Mouse (Mus musculus) heart, adult 11 months (tissue): ENCODE data around the gene Bcar3.

Source experiments
- DNase-seq: peaks from one replicate; pipeline ENCODE4 v3.0.0; 2022

The Bcar3 gene

DNA sequence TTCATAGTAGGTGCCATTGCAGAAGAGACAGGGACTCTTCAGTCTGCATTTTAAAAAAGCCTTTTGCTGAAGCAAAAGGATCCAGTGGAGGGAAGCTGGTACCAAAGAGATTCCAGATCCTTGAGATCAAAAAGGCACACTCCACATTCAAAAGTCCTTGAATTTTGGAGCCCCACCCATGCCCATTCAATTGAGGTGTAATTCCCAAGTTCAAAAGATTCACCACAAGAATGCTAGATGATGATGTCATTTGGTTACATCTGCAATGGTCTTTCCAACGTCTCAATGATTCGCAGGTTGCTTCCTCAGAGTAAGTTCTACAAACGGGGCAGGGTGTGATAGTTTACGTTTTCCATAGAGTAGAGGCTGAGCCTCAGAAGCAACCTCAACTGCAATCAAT lies 192.3 kb downstream of the Bcar3 start:
- DNase-seq: no peak

DNA sequence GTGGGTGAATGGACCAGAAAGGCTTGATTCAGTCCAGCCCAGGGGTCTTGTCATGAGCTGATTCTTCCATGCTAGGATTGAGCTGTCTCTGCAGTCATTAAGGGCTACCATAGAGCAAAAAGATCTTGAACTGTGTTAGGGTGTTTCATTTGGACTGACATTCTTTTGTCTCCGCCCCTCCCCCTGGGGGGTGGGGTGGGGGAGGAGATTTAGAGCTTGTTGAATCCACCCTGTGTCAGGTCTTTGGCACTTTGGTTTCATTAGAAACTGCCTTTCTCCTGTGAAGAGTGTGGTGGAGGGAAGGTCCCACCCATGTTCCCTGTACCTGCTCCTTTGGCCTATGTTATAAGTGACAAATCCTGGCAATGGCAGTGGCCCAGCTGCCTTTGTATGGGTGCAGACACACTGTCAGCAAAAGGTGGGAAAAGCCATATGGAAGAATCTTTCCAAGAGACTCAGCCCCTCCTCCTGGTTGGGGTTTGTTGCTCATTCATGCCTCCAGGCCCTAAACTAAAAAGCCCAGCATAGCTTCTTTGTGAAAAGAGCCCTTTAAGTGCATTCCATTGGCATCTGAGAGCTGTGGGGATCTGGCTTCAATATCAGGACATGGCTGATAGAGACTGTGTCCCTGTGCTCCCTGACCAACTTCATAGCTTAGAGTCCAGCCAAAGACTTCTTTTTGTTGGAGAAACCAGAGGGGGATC lies 194.3 kb downstream of the Bcar3 start:
- DNase-seq: no peak

DNA sequence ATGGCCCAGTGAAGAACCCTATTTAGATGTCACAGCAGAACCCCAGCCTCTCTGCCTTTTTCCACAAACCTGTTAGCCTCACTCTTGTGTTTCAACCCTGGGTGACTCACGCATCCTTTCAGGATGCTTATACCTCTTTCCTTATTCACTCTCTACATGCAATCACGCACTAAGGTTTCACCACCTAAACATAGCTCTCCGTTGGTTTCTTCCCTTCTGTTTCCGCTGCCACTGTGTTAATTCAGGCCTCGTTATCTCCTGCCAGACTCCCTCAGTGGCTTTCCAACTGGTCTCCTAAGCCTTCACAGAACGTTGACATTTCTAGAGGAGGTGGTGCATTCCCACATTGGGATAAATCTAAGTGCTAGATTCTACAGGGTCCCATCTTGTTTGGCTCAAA lies 196.6 kb downstream of the Bcar3 start:
- DNase-seq: no peak

DNA sequence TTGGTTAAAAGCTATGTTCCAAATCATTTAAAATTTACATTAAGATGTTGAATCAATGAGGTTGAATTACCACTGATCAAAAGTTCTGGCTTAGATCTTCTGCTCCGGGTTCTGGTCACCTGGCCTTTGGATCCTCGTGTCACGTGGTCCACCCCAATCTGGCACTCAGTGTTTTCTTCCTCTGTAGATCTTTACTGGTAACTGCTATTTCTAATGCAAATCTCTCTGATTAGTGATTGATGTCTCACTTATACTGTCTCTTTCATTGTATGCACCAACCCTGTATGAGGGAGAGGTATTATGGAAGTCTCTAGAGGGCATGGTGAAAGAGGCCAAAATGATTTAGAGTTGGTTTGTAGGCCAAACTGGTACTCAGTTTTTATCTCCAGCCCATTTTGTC lies 198.1 kb downstream of the Bcar3 start:
- DNase-seq: no peak

DNA sequence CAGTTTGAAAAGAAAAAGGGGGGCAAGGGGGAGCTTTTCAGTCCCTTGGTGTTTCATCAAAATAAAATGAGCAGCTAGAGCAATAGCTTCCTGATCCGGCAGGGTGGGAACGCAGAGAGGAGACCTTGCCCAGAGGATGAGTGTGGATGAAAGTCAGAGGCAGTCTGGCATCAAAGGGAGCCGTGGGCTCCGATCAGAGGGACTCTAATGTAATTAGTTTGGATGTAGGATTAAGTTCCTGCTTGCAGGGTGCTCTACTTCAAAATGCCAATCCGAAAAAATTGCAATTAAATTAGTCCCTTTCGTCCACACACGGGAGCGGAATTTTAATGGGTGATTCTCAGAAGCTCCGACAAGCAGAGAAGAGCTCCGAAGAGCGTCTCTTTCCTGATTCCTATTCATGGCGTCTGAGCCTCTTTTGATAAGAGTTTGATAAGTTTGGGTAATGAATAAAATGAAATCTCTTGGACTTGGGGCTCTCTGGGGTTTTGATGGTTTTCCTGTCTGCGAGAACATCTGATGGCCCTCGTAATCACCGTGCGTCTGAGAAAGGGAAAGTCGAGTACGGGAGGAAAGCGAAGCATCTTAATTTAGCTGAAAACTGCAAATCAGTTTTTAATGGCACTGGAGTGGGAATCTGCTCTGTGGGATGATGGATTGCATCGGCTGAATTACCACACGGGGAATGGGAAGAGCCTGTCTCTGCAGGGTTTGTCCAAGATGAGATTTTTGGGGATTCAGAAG lies 199.1 kb downstream of the Bcar3 start:
- DNase-seq: no peak

DNA sequence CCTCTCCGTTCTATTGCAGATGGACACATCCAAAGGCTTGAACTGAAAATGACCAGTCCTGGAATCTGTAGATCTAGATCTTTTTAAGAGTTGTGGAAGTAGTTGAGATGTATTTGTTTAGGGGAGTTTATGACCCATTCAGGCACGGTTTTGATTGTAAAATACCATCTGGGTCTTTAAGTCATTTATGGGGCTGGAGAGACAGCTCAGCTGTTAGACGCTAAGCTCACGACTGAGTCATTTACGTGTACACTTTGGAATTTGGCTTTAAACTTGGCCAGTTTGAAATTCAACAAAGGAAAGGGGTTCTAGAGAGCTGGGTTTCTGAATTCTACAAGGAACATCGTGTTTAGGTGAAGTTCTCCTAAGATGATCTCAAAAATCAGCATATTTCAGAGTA lies 200.8 kb downstream of the Bcar3 start:
- no peak for DNase-seq

DNA sequence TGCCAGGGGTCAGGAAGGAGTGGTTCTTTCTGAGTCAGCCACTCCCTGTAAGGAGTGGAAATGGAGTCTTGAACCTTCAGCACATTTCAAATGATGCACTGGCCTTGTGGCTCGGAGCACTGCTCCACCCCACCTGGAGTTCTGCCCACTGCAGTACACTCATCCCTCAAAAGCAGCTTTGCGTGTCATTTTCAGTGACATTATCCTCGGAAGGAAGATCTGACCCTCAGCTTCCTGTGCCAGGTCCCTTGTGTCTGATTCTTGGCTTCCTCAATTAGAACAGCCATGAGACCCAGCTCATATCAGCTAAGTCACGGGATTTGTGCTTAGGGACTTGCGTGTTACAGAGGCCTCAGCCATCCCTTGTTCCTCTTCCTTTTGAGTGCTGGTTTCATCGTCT lies 203.9 kb downstream of the Bcar3 start:
- peak; percentile 96 for DNase-seq

DNA sequence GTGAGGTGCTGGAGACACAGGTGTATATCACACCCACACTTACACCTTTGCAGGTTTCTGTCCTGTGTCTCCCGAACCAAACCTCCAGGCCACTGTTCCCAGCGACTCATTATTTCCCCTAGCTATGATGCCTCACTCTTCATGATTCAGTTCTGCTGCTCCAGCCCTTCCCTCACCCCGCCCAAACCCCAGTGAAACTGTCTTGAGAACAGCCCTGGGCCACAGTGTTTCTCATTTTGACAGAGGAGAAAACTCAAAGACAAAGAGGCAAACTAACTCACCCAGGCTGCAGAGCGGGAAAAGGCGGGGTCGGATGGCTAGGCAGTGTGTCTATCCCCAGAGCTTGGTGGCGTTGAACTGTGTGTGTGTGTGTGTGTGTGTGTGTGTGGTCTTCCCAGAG lies 204.6 kb downstream of the Bcar3 start:
- DNase-seq: no peak

DNA sequence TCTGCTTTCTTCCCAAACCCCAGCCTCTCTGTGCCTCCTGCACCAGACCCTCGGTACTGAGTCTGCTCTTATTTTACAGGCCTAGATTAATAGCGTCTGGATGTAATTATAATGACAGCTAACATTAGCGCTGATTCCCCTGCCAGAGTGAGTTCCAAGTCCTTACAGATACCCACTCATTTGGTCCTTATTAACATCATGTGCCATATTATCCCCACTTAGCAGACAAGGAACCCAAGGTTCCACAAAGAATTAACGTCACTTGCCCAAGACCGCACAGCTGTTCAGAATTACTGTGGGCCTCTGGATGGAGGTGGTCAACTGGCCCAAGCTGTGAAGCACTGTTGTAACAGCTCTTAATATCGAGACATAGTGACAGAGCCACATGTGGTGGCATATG lies 205.7 kb downstream of the Bcar3 start:
- DNase-seq: no peak

DNA sequence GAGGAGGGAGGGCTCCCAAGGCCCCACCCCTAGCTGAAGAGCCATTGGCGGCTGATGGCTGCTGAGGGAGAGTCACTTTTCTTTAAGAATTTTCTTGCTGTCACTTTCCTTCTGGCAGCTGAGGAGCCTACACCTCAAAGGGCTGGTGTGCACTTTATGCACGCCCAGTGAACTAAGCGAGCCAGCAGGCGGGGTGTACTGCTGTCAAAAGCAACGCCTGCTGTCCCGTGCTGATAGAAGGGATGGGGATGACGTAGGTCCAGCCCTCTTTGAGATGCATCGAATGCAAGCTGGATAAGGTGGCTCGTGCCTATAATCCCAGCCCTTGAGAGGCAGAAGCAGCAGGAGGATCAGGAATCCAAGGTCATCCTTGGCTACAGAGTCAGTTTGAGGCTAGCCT lies 207.0 kb downstream of the Bcar3 start:
- DNase-seq: no peak

DNA sequence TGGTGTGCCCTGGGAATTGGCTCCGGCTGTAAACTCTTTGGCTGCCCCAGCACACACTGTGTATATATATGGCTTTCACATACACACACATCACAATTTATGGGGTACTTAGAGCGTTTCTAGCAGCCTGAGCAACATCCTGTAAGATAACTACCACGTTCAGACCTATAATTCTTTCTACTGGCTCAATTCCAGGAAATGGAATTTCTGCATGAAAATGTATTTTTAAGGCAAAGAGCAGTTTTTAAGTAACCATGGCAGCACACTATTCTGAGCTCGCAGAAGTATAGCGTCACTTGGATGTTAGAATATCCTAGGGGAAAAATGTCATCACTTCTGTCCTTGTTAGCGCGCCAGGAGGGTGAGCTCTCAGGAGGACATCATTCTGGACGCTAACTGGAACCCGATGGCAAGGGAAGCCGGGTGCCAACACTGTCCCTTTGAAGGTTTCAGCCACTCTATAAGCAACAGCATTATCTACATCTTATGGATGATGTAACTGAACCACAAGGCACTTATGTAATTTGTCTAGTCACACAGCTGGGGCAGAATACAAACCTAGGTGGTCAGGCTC lies 212.5 kb downstream of the Bcar3 start:
- peak; percentile 81 for DNase-seq

DNA sequence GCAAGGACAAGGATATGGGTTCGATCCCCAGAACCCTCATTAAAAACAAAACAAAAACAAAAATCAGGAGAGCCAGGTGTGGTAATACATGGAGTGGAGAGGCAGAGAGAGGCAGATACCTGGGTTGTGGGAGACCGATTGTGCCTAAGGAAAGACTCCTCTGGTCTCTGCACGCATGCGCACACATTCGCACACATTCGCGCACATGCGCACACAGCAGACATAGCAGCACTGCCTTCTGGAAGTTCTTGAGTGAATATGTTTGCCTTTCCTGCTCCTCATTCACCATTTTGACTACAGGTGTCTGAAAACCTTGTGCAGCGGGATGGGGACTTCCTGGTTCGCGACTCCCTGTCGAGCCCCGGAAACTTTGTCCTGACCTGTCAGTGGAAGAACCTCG lies 213.9 kb downstream of the Bcar3 start:
- DNase-seq: no peak

DNA sequence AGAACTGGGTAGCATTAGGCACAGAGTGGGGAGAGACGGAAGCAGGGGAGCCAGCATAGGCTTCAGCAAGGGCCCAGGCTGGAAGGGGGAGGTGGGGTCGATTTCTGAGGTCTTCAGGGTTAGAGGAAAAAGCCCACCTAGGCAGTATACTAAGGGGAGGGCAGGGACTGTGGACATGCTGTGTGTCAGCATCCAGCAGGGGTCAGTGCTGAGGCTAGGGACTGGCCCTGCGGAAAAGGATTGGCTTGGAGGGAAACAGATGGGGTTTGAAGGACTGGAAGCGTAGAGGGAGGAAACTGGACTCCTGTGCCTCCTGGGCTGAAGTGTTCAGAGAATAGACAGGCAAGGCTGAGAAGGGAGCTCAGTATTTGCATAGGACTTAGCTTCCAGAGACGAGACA lies 215.1 kb downstream of the Bcar3 start:
- DNase-seq: peak; percentile 96

DNA sequence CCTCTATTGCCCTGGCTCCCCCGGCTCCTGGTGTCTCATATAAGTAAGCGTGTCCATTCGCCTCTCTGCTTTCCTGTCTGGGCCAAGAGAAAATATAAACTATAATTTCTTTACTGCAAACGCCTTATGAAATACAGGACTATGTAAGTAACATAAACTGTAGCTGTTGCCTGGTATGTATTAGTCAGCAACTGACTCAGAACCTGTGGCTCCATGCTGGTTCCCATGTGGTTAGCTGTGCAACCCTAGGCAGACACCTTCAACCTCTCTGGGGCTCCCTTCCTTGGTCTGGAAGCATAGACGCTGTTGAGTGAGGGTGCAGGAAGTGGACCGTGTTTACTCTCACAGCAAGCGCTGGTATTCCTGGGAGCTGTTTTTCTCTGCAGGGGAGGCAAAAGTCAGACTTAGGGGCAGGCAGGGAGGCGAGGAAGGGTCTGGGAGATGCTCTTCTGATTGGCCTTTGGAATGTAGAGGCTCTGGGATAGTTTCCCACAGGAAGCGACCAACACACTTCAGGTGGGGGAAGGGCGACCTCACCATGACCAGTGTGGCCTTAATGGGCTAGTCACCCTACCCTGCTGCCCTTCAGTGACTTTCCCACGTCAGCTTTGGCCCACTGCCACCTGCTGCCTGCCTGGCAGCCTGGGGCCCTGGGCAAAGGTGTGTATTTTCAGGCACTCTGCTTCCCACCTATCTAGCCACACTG lies 215.8 kb downstream of the Bcar3 start:
- peak; percentile 95 for DNase-seq

DNA sequence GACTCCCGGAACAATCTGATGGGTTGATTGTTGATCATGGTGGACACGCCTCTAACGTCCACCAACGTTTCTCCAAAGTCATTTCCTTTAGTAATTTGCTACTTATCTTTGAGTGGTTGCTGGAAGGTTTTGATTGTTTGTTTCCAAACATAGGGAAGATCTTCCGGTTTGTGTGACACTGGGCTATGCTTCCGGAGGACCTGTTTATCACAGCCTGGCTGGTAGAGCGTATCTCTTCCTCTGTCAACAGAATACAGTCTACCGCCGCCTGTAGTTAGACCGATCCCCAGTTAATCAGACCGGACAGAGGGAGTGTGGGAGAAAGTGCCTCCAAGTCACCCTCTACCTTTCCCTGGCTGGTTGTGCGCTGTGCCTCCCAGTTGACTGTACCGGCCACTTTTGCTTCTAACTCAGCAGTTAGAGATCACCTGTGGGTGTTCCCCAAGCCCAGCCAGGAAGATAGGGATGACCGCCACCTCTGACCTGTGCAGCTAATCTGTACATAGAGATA lies 216.4 kb downstream of the Bcar3 start:
- peak; percentile 92 for DNase-seq

DNA sequence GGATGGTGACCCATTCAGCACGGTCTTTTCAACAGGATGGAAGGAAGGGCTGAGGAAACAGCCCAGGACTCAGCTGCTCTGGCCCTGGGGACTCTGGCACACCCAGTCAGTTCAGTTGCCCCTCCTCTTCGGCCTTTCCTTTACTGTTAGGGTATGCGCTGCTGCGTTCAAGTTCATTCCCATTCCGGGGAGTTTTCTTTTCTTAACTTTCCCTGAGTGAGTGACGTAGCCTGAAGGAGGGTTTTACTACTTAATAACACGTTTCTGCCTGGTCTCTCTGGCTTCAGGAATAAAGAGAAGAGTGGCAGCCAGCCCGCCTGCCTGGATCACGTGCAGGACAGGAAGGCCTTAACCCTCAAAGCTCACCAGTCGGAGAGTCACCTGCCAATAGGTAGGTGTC lies 217.0 kb downstream of the Bcar3 start:
- DNase-seq: peak; percentile 96

DNA sequence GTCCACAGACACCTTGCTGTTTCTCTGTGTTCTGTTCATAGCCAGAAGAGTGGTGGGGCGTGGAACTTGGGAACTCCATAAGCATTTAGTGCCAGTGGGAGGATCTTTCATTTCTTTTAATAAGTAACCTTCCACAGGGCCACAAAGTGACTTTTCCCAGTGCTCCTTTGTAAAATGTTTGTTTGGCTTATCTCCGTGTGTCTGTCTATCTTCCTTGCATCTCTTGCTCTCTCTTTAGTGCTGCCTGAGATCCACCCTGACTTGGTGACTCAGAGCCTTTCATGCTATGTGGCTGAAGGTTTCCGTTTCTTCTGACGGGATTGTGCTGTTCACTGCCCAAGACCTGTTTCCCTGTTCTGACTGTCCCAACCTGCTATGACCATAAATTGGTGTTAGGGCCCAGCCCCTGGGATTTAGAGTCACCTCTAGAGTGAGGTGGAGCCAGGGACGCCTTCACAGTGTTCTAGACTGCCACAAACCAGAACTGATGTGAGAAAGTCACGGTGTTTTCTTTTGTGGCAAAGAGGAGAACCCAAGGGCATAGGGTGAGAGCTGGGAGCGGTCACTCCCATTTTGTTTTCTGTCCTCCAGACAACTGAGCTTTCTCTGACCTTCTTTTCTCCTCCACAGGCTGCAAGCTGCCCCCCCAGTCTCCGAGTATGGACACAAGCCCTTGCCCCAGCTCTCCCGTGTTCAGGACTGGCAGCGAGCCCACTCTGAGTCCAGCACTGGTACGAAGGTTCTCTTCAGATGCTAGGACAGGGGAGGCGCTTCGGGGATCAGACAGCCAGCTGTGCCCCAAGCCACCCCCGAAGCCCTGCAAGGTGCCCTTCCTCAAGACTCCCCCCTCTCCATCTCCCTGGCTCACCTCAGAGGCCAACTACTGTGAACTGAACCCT lies 218.0 kb downstream of the Bcar3 start:
- peak; percentile 89 for DNase-seq

DNA sequence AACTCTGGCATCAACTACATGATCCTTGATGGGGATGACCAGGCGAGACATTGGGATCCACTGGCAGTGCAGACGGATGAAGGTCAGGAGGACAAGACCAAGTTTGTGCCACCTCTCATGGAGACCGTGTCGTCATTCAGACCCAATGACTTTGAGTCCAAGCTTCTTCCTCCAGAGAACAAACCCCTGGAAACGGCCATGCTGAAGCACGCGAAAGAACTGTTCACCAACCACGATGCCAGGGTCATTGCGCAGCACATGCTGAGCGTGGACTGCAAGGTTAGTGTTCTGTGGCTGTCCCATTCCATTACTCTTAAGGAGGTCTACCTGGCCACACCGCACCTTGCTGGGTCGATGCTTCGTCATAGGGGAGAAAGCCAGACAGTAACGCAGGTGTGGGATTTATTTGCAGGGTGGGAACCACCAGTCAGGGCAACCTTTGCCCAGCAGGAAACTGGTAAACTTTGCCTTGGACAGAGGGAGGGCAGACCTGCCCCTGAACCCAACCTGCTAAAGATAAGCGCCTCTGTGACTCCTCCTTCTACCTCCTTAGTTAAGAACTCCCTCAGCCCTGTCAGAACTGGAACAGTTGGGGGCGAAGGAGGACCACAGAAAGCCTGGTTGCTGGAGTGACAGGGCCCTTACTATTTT lies 218.9 kb downstream of the Bcar3 start:
- DNase-seq: peak; percentile 85

DNA sequence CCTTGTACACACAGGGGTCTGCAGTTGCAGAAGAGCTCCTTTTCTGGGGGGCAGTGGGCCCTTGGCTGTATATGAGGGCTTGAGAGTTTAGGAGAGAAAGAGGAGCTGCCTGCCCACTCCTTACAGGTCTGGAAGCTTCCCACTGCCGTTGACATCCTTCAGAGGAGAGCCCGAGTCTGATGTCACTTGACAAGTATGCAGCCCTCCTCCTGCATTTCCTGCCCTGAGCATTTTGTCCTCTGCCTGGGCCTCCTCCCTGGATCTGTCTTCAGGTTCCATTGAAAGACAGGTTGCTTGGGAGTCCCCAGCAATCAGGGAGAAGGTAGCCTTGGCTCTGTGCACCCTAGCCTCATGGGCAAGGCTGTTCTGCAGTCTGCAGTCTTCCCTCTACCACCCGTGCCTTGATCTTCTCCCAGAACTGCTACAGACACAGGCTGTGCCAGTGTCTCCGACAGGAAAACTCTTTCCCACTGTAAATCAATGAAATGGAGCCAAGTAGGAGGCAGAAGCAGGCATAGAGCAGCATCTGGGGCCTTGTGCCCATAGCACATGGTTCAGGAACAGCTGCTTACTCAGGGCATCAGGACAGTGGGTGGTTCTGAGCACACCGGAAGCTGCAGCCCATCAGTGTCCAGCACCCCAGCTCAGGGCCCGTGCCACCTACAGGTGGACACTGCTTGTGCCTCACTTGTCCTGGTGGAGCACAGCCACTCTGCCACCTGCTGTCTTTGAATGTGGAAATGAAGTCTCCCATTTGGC lies 221.8 kb downstream of the Bcar3 start:
- no peak for DNase-seq

DNA sequence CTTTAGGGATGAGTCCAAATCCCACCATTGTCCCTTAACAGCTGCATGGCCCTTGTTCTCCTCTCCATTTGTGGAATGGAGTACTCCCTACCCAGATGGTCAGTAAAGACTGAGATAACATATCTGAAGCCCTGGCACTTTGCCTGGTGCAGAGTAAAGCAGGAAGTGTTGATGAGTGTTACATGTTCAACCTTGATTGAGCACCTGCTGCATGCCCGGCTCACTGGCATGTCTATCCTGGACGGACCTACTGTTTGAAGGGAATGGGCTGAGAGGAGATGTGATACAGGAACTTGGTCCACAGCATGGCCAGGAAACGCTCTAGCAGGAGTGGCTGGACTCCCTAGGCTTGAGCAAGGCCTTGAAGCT lies 222.4 kb downstream of the Bcar3 start:
- no peak for DNase-seq

DNA sequence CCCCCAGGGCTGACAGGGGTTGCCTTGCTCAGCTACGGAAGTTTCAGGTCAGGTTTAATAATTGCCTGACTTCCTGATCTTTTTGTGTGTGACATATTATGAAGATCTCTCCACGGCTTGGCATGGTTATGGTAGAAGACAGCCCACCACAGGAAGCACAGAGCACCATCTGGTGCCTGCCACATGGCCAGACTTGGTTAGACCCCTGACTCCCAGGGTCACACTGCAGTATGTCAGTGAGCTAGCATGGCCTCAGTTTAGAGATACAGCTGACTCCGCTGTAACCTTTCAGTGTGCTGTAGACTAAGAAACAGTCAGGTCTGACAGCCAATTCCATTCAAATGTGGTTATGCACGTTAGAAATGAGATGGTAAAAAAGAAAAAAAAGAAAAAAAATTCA lies 223.8 kb downstream of the Bcar3 start:
- no peak for DNase-seq
